In genomic region chr9:62857719-62858261, GRCm38 (mm10) we compare ENCODE assay signal across 9 mouse cellular contexts. TPM values are rescaled to one million over a fixed set of nuclear protein-coding genes. Genes with fewer than 3 reads are reported as not detected.
A peak's percentile ranks its signal among the peaks of the same experiment; 100 is the strongest.
DNase-seq lines count a peak whose midpoint lies in the region; ATAC-seq and TF ChIP-seq lines count a peak whose summit lies in the region.
"Had no signal": no experiment of that assay in that cellular context is flagged by ENCODE, and none has a peak within 500 bp of the region (broad histone marks: within the 10 kb centered on the region; RNA-seq: fewer than 3 reads in every experiment).

Gene Calml4 (plus strand): TSS chr9:62858080.

- no peak for TF ChIP-seq EP300 in liver, postnatal 0 days (IDR thresholded peaks at IDR 0.05; ENCODE audit: low read depth)

- no peaks in the 10 kb centered on the region for H3K36me3 ChIP-seq in intestine, embryonic 15.5 days
- no peaks in the 10 kb centered on the region for H3K36me3 ChIP-seq in liver, postnatal 0 days (replicated peaks; ENCODE audit: insufficient read depth, low read length)

- H3K27ac ChIP-seq in intestine, embryonic 15.5 days: peak within 1 kb of the TSS; percentile 96
- peak within 1 kb of the TSS; percentile 60; the same call in 1 of the 2 replicates for H3K27ac ChIP-seq in liver, postnatal 0 days (ENCODE audit: low read depth)
- no peak within 1 kb of the TSS for H3K27ac ChIP-seq in left cerebral cortex, adult 2 months

- peak within 1 kb of the TSS; percentile 44 for H3K9ac ChIP-seq in intestine, embryonic 15.5 days
- H3K9ac ChIP-seq in liver, postnatal 0 days (replicated peaks): 0 out of 2 replicates have a peak within 1 kb of the TSS, but pooled peaks have one; percentile 30

- peak within 1 kb of the TSS; percentile 61 for H3K4me2 ChIP-seq in intestine, embryonic 15.5 days (replicated peaks)
- H3K4me2 ChIP-seq in liver, postnatal 0 days (ENCODE audit: low read depth, low read length): peak within 1 kb of the TSS; percentile 57

- H3K9me3 ChIP-seq in intestine, embryonic 15.5 days: no peaks in the 10 kb centered on the region
- no peaks in the 10 kb centered on the region for H3K9me3 ChIP-seq in liver, postnatal 0 days (ENCODE audit: low read length)

- peak; percentile 89 for ATAC-seq in intestine, embryonic 15.5 days
- ATAC-seq in liver, postnatal 0 days: peak; percentile 72
- no peak for ATAC-seq in erythroblast, adult 5-6 weeks (replicated peaks; ENCODE audit: low FRiP score, poor library complexity, severe bottlenecking)
- ATAC-seq: Patski had no signal

- DNase-seq in right cerebral cortex, postnatal 4 days: peak; percentile 32
- DNase-seq in right cerebral cortex, postnatal 36 days (ENCODE audit: low spot score in 2 of 2): no peak
- peak; percentile 89 for DNase-seq in gastrocnemius, postnatal 14 days
- peak; percentile 59 for DNase-seq in liver, postnatal 0 days
- DNase-seq in ovary, adult 18-20 months (ENCODE audit: low spot score): peak; percentile 59
- no peak for DNase-seq in left cerebral cortex, adult 2 months (ENCODE audit: extremely low spot score in 1 of 2, low spot score in 2 of 2)

- H3K4me1 ChIP-seq in intestine, embryonic 15.5 days (replicated peaks): peaks cover 30% of the 10 kb centered on the region
- peaks cover 11% of the 10 kb centered on the region for H3K4me1 ChIP-seq in liver, postnatal 0 days (ENCODE audit: insufficient read depth)

- H3K4me3 ChIP-seq in intestine, embryonic 15.5 days (replicated peaks): peak within 1 kb of the TSS; percentile 38
- H3K4me3 ChIP-seq in liver, postnatal 0 days (ENCODE audit: low read depth, low read length): 0 out of 2 replicates have a peak within 1 kb of the TSS, but pooled peaks have one; percentile 6
- H3K4me3 ChIP-seq in left cerebral cortex, adult 2 months: no peak within 1 kb of the TSS

- intact Hi-C loops in gastrocnemius, postnatal 14 days (cut with DNase I; ENCODE audit: low total_unique reads): no loop called here
- intact Hi-C loops in left cerebral cortex, adult 2 months (cut with DNase I): no loop called here

- TF ChIP-seq CTCF in liver, postnatal 0 days (IDR thresholded peaks at IDR 0.05; ENCODE audit: low read depth): no peak
- TF ChIP-seq CTCF in left cerebral cortex, adult 2 months (IDR thresholded peaks at IDR 0.05): no peak

- no peaks in the 10 kb centered on the region for H3K27me3 ChIP-seq in intestine, embryonic 15.5 days (replicated peaks)
- H3K27me3 ChIP-seq in liver, postnatal 0 days (ENCODE audit: insufficient read depth, low read length): no peaks in the 10 kb centered on the region
- H3K27me3 ChIP-seq: Patski had no signal

- WGBS in intestine, embryonic 15.5 days: 17% methylated on average over 20 of the region's 20 CpGs
- 38% methylated on average over 12 of the region's 20 CpGs for WGBS in liver, postnatal 0 days (ENCODE audit: insufficient replicate concordance)

RNA-seq across cellular contexts. Expression of gene Calml4, which starts in this region (rescaled TPM):
- total RNA-seq in gastrocnemius, postnatal 14 days (2021): 1 to 10 TPM; 1.8 to 3.4 TPM
- polyA plus RNA-seq in intestine, embryonic 15.5 days (2015; fragmentation: Nextera tagmentation; extraction: Ambion mirVana): 193 and 202 TPM in 2 replicates
- 16.4 and 17.5 TPM in 2 replicates for polyA plus RNA-seq in liver, postnatal 0 days (2015; fragmentation: Nextera tagmentation; extraction: Ambion mirVana)
- total RNA-seq in erythroblast, adult 5-6 weeks (2015; ENCODE audit: low replicate concordance): not detected in 2 replicates
- total RNA-seq in erythroblast, adult 5-6 weeks (2017; ENCODE audit: low replicate concordance): not detected in 2 replicates
- 1 to 10 TPM in 1 of 2 experiments, under 1 TPM in 1; 0.75 to 1.1 TPM for total RNA-seq in left cerebral cortex, adult 2 months (2021)

Comparison
In these comparisons a context has a peak if more than half of its experiments do, and no peak if none do; other contexts are left out.
1. RNA of gene Calml4 (polyA plus RNA-seq): 193 to 202 TPM in intestine, embryonic 15.5 days; 16.4 to 17.5 TPM in liver, postnatal 0 days; every median in the first group is over 10 times any median in the second.
2. DNase-seq: peak in right cerebral cortex, postnatal 4 days (single experiment), gastrocnemius, postnatal 14 days (single experiment), liver, postnatal 0 days (single experiment) and ovary, adult 18-20 months (single experiment); none in right cerebral cortex, postnatal 36 days (0 of 2) and left cerebral cortex, adult 2 months (0 of 2).